Mouse (Mus musculus): Measurements from ENCODE around the gene Mmrn1.

- TF ChIP-seq CTCF (IDR thresholded peaks at IDR 0.05; ENCODE audit: low read depth, low read length) (no peak), EP300 (IDR thresholded peaks at IDR 0.05; ENCODE audit: insufficient read depth, low read depth, low read length) (no peak), POLR2A (IDR thresholded peaks at IDR 0.05; ENCODE audit: insufficient read depth, low read length) (no peak)
Measured at GRCm38 (mm10) chr6:60995596-60995995, 70.8 kb downstream of the Mmrn1 start.
